Mouse (Mus musculus): ENCODE measurements around the gene Olfr120.
"Not testable (repeated sequence)": the region's sequence is repeated elsewhere in the genome, so short reads cannot be mapped to it uniquely, and the experiment has no call there.

Olfr120 gene

GRCm38 (mm10) chr17:37721508-37721907, at the start of gene Olfr120:
TSS of gene Olfr120 (plus strand) at chr17:37721808.
- H3K36me3 ChIP-seq (ENCODE audit: control insufficient read depth, insufficient read depth, low read length, poor library complexity, severe bottlenecking) = no peaks in the 10 kb centered on the region
- DNase-seq (ENCODE audit: low read depth, low spot score) = no peak
- H3K27me3 ChIP-seq (ENCODE audit: control insufficient read depth, insufficient read depth, low read length, poor library complexity, severe bottlenecking) = no peaks in the 10 kb centered on the region

GRCm38 (mm10) chr17:37696264-37696663, 25.3 kb upstream of the Olfr120 start, which contains the start of gene Olfr119:
TSS of gene Olfr119 (plus strand) at chr17:37696564.
- H3K36me3 ChIP-seq (ENCODE audit: control insufficient read depth, insufficient read depth, low read length, poor library complexity, severe bottlenecking); H3K27me3 ChIP-seq (ENCODE audit: control insufficient read depth, insufficient read depth, low read length, poor library complexity, severe bottlenecking); DNase-seq (ENCODE audit: low read depth, low spot score): not testable (repeated sequence)

GRCm38 (mm10) chr17:37738070-37738469, 16.5 kb downstream of the Olfr120 start:
- Histone ChIP-seq H3K27me3 (ENCODE audit: control insufficient read depth, insufficient read depth, low read length, poor library complexity, severe bottlenecking) (no peaks in the 10 kb centered on the region), H3K36me3 (ENCODE audit: control insufficient read depth, insufficient read depth, low read length, poor library complexity, severe bottlenecking) (no peaks in the 10 kb centered on the region)
- no peak for DNase-seq (ENCODE audit: low read depth, low spot score)

- Histone ChIP-seq H3K27me3 (ENCODE audit: control insufficient read depth, insufficient read depth, low read length, poor library complexity, severe bottlenecking) (no peaks in the 10 kb centered on the region), H3K36me3 (ENCODE audit: control insufficient read depth, insufficient read depth, low read length, poor library complexity, severe bottlenecking) (no peaks in the 10 kb centered on the region)
- no peak for DNase-seq (ENCODE audit: low read depth, low spot score)
These were observed 46.7 kb downstream of the Olfr120 start, which contains the start of gene Olfr122 for GRCm38 (mm10) chr17:37768307-37768706. TSS of gene Olfr122 (plus strand) at chr17:37768607.
